Mouse (Mus musculus) C2C12 (cell line): ENCODE measurements around the gene Fam19a1. TPM values are rescaled to one million over a fixed set of nuclear protein-coding genes. Genes with fewer than 3 reads are reported as not detected.

Source experiments
- H3K27me3 ChIP-seq: one replicate; pipeline ENCODE4 v1.6.1; 2011; ENCODE audit not compliant: control insufficient read depth, insufficient read depth, insufficient read length
- H3K36me3 ChIP-seq: one replicate; pipeline ENCODE4 v1.6.1; 2011; ENCODE audit not compliant: control insufficient read depth, insufficient read depth
- H3K4me3 ChIP-seq: one replicate; pipeline ENCODE4 v1.5.1; 2011; ENCODE audit warnings: mild to moderate bottlenecking, control low read depth; ENCODE audit not compliant: poor library complexity, insufficient read depth, severe bottlenecking
- H3K79me2 ChIP-seq: one replicate; pipeline ENCODE4 v1.6.1; 2011; ENCODE audit not compliant: control insufficient read depth, insufficient read depth
- H3K79me3 ChIP-seq: one replicate; pipeline ENCODE4 v1.6.1; 2011; ENCODE audit warnings: low read depth, control low read depth
- H3ac ChIP-seq: one replicate; pipeline ENCODE3; 2011; ENCODE audit warnings: low read depth; ENCODE audit not compliant: control insufficient read depth, insufficient read length
- CEBPB ChIP-seq: IDR thresholded peaks from one replicate; pipeline ENCODE4 v1.6.1; 2011; ENCODE audit warnings: low read depth, mild to moderate bottlenecking, control low read depth, moderate library complexity
- CTCF ChIP-seq: IDR thresholded peaks from one replicate; pipeline ENCODE4 v1.5.1; 2011; ENCODE audit not compliant: control insufficient read depth, insufficient read depth, insufficient read length
- FOSL1 ChIP-seq: IDR thresholded peaks from one replicate; pipeline ENCODE4 v1.8.0; 2011; ENCODE audit warnings: mild to moderate bottlenecking, low read length; ENCODE audit not compliant: poor library complexity, insufficient read depth, severe bottlenecking
- MAX ChIP-seq: IDR thresholded peaks from one replicate; pipeline ENCODE4 v1.6.1; 2011; ENCODE audit warnings: mild to moderate bottlenecking, control low read depth
- MYOD1 ChIP-seq: IDR thresholded peaks from one replicate; pipeline ENCODE4 v1.6.1; 2011; ENCODE audit warnings: low read depth; ENCODE audit not compliant: control insufficient read depth, insufficient read length
- MYOG ChIP-seq: IDR thresholded peaks from one replicate; pipeline ENCODE4 v1.6.1; 2011; ENCODE audit not compliant: control insufficient read depth, insufficient read length; ENCODE audit errors: extremely low read depth
- USF1 ChIP-seq: IDR thresholded peaks from one replicate; pipeline ENCODE4 v1.6.1; 2011; ENCODE audit warnings: low read depth, mild to moderate bottlenecking, control low read depth, moderate library complexity
- polyA plus RNA-seq: library from polyadenylated mRNA; unstranded; fragments of >200 nt; fragmentation: generic; extraction: Trizol; gene quantifications from one replicate; pipeline ENCODE4 v1.2.1, GENCODE M21; 2012; ENCODE audit warnings: missing spikeins

The Fam19a1 gene
- polyA plus RNA-seq, 1 experiment, result 0.05 TPM

- TF ChIP-seq MYOD1 (no peak), MYOG (no peak), USF1 (no peak), MAX (no peak), CTCF (no peak), FOSL1 (no peak), CEBPB (no peak)
- Histone ChIP-seq H3K79me2 (no peaks in the 10 kb centered on the region), H3K36me3 (no peaks in the 10 kb centered on the region), H3ac (no peak overlapping the region), H3K79me3 (no peaks in the 10 kb centered on the region), H3K27me3 (no peaks in the 10 kb centered on the region), H3K4me3 (no peak overlapping the region)
These were observed 14.7 kb upstream of the Fam19a1 start for GRCm38 (mm10) chr6:96098225-96098624.

GRCm38 (mm10) chr6:96111656-96112055 lies 1.3 kb upstream of the Fam19a1 start:
- Histone ChIP-seq H3K36me3 (no peaks in the 10 kb centered on the region), H3K79me2 (no peaks in the 10 kb centered on the region), H3K27me3 (no peaks in the 10 kb centered on the region), H3ac (no peak overlapping the region), H3K4me3 (no peak overlapping the region), H3K79me3 (no peaks in the 10 kb centered on the region)
- no peak for TF ChIP-seq CEBPB
- TF ChIP-seq CTCF, result no peak
- TF ChIP-seq MYOG, result no peak
- TF ChIP-seq USF1, result no peak
- TF ChIP-seq MYOD1, result no peak
- no peak for TF ChIP-seq MAX
- no peak for TF ChIP-seq FOSL1

GRCm38 (mm10) chr6:96114151-96114550 lies 1.2 kb downstream of the Fam19a1 start:
- Histone ChIP-seq H3K79me3 (no peaks in the 10 kb centered on the region), H3K36me3 (no peaks in the 10 kb centered on the region), H3K27me3 (no peaks in the 10 kb centered on the region), H3ac (no peak overlapping the region), H3K79me2 (no peaks in the 10 kb centered on the region), H3K4me3 (no peak overlapping the region)
- TF ChIP-seq FOSL1, result no peak
- no peak for TF ChIP-seq MAX

- TF ChIP-seq MYOG (no peak), CTCF (no peak)
- Histone ChIP-seq H3K4me3 (peak overlapping the region; percentile 42), H3ac (peak overlapping the region; percentile 94), H3K36me3 (no peaks in the 10 kb centered on the region), H3K79me2 (no peaks in the 10 kb centered on the region), H3K27me3 (no peaks in the 10 kb centered on the region), H3K79me3 (no peaks in the 10 kb centered on the region)
These were observed 3.2 kb downstream of the Fam19a1 start for GRCm38 (mm10) chr6:96116148-96116533.

GRCm38 (mm10) chr6:96116534-96117272 lies 3.7 kb downstream of the Fam19a1 start:
- Histone ChIP-seq H3K79me3 (no peaks in the 10 kb centered on the region), H3K4me3 (peak overlapping the region; percentile 42), H3K36me3 (no peaks in the 10 kb centered on the region), H3K79me2 (no peaks in the 10 kb centered on the region), H3K27me3 (no peaks in the 10 kb centered on the region), H3ac (peak overlapping the region; percentile 94)
- TF ChIP-seq MYOD1 (no peak), USF1 (no peak), MAX (no peak)

- Histone ChIP-seq H3K27me3 (no peaks in the 10 kb centered on the region), H3K79me3 (no peaks in the 10 kb centered on the region), H3K79me2 (no peaks in the 10 kb centered on the region), H3K4me3 (no peak overlapping the region), H3ac (no peak overlapping the region), H3K36me3 (no peaks in the 10 kb centered on the region)
- no peak for TF ChIP-seq MYOD1
- no peak for TF ChIP-seq FOSL1
- TF ChIP-seq MYOG, result no peak
- no peak for TF ChIP-seq USF1
- TF ChIP-seq MAX, result no peak
- TF ChIP-seq CTCF, result no peak
- no peak for TF ChIP-seq CEBPB
These were observed 30.4 kb downstream of the Fam19a1 start for GRCm38 (mm10) chr6:96143326-96143725.
